Mouse (Mus musculus): ENCODE data around the gene Tle6. TPM values are rescaled to one million over a fixed set of nuclear protein-coding genes. Genes with fewer than 3 reads are reported as not detected.

Tle6 gene
- polyA plus RNA-seq, 1 experiment from 2014 or later = 21.0 TPM

GRCm38 (mm10) chr10:81570831-81571500, 29.9 kb downstream of the Tle6 start:
- Histone ChIP-seq H3K9ac (ENCODE audit: low read depth, low read length) (peak overlapping the region; percentile 64), H3K4me3 (ENCODE audit: low read length) (peak overlapping the region; percentile 59), H3K27me3 (replicated peaks; ENCODE audit: control insufficient read depth, insufficient read depth, low read length) (no peaks in the 10 kb centered on the region), H3K9me3 (ENCODE audit: control insufficient read depth, low read length) (no peaks in the 10 kb centered on the region), H3K4me2 (ENCODE audit: low read depth, low read length) (peak overlapping the region; percentile 84), H3K27ac (ENCODE audit: low read length) (peak overlapping the region; percentile 83), H3K4me1 (ENCODE audit: control insufficient read depth, insufficient read depth, low read length) (peaks cover 60% of the 10 kb centered on the region), H3K36me3 (ENCODE audit: control insufficient read depth, insufficient read depth, low read length) (peaks cover 6% of the 10 kb centered on the region; the same call in 1 of the 2 replicates)
- ATAC-seq = peak; percentile 51
- WGBS = under 1% methylated on average over 33 of the region's 34 CpGs

- Histone ChIP-seq H3K9me3 (ENCODE audit: control insufficient read depth, low read length) (no peaks in the 10 kb centered on the region), H3K4me2 (ENCODE audit: low read depth, low read length) (peak overlapping the region; percentile 84), H3K27ac (ENCODE audit: low read length) (peak overlapping the region; percentile 83), H3K36me3 (ENCODE audit: control insufficient read depth, insufficient read depth, low read length) (peaks cover 12% of the 10 kb centered on the region), H3K27me3 (replicated peaks; ENCODE audit: control insufficient read depth, insufficient read depth, low read length) (no peaks in the 10 kb centered on the region), H3K9ac (ENCODE audit: low read depth, low read length) (peak overlapping the region; percentile 64), H3K4me1 (ENCODE audit: control insufficient read depth, insufficient read depth, low read length) (peaks cover 57% of the 10 kb centered on the region), H3K4me3 (ENCODE audit: low read length) (peak overlapping the region; percentile 59)
- 5% methylated on average over 10 of the region's 11 CpGs for WGBS
- peak; percentile 4 for ATAC-seq
Observed at GRCm38 (mm10) chr10:81570238-81570800, 30.6 kb downstream of the Tle6 start.

GRCm38 (mm10) chr10:81569507-81570237, 31.2 kb downstream of the Tle6 start:
- no peak overlapping the region for H3K4me2 ChIP-seq (ENCODE audit: low read depth, low read length)
- peaks cover 61% of the 10 kb centered on the region for H3K4me1 ChIP-seq (ENCODE audit: control insufficient read depth, insufficient read depth, low read length)

GRCm38 (mm10) chr10:81568381-81569191, 32.3 kb downstream of the Tle6 start:
- Histone ChIP-seq H3K9me3 (ENCODE audit: control insufficient read depth, low read length) (no peaks in the 10 kb centered on the region), H3K4me3 (ENCODE audit: low read length) (no peak overlapping the region), H3K27me3 (replicated peaks; ENCODE audit: control insufficient read depth, insufficient read depth, low read length) (no peaks in the 10 kb centered on the region), H3K36me3 (ENCODE audit: control insufficient read depth, insufficient read depth, low read length) (peaks cover 18% of the 10 kb centered on the region), H3K4me1 (ENCODE audit: control insufficient read depth, insufficient read depth, low read length) (peaks cover 61% of the 10 kb centered on the region), H3K27ac (ENCODE audit: low read length) (peak overlapping the region; percentile 83), H3K9ac (ENCODE audit: low read depth, low read length) (peak overlapping the region; percentile 38), H3K4me2 (ENCODE audit: low read depth, low read length) (peak overlapping the region; percentile 40)
- 7% methylated on average over 16 of the region's 16 CpGs for WGBS
- peak; percentile 12 for ATAC-seq

More at GRCm38 (mm10) chr10:81569507-81570237, 31.2 kb downstream of the Tle6 start:
- no peaks in the 10 kb centered on the region for H3K27me3 ChIP-seq (replicated peaks; ENCODE audit: control insufficient read depth, insufficient read depth, low read length)
- WGBS = 65% methylated on average over 9 of the region's 9 CpGs
- H3K9ac ChIP-seq (ENCODE audit: low read depth, low read length) = peak overlapping the region; percentile 38; the same call in 1 of the 2 replicates
- no peaks in the 10 kb centered on the region for H3K9me3 ChIP-seq (ENCODE audit: control insufficient read depth, low read length)
- ATAC-seq = no peak
- H3K36me3 ChIP-seq (ENCODE audit: control insufficient read depth, insufficient read depth, low read length) = peaks cover 18% of the 10 kb centered on the region
- H3K4me3 ChIP-seq (ENCODE audit: low read length) = no peak overlapping the region
- H3K27ac ChIP-seq (ENCODE audit: low read length) = peak overlapping the region; percentile 83

- no peak overlapping the region for H3K4me2 ChIP-seq (ENCODE audit: low read depth, low read length)
Observed at GRCm38 (mm10) chr10:81565257-81566228, 35.3 kb downstream of the Tle6 start.

GRCm38 (mm10) chr10:81564734-81565133, 36.1 kb downstream of the Tle6 start:
- peaks cover 21% of the 10 kb centered on the region for H3K36me3 ChIP-seq (ENCODE audit: control insufficient read depth, insufficient read depth, low read length)
- 0 out of 2 replicates have a peak overlapping the region, but pooled peaks have one; percentile 55 for H3K4me2 ChIP-seq (ENCODE audit: low read depth, low read length)
- H3K27ac ChIP-seq (ENCODE audit: low read length) = peak overlapping the region; percentile 35; the same call in 1 of the 2 replicates
- 35% methylated on average over 10 of the region's 10 CpGs for WGBS
- H3K9ac ChIP-seq (ENCODE audit: low read depth, low read length) = peak overlapping the region; percentile 63; the same call in 1 of the 2 replicates
- no peak for ATAC-seq
- H3K4me3 ChIP-seq (ENCODE audit: low read length) = no peak overlapping the region
- no peaks in the 10 kb centered on the region for H3K27me3 ChIP-seq (replicated peaks; ENCODE audit: control insufficient read depth, insufficient read depth, low read length)
- peaks cover 62% of the 10 kb centered on the region for H3K4me1 ChIP-seq (ENCODE audit: control insufficient read depth, insufficient read depth, low read length)
- no peaks in the 10 kb centered on the region for H3K9me3 ChIP-seq (ENCODE audit: control insufficient read depth, low read length)

More at GRCm38 (mm10) chr10:81565257-81566228, 35.3 kb downstream of the Tle6 start:
- Histone ChIP-seq H3K36me3 (ENCODE audit: control insufficient read depth, insufficient read depth, low read length) (peaks cover 21% of the 10 kb centered on the region), H3K27ac (ENCODE audit: low read length) (peak overlapping the region; percentile 35; the same call in 1 of the 2 replicates), H3K27me3 (replicated peaks; ENCODE audit: control insufficient read depth, insufficient read depth, low read length) (no peaks in the 10 kb centered on the region), H3K9me3 (ENCODE audit: control insufficient read depth, low read length) (no peaks in the 10 kb centered on the region), H3K4me3 (ENCODE audit: low read length) (no peak overlapping the region), H3K4me1 (ENCODE audit: control insufficient read depth, insufficient read depth, low read length) (peaks cover 69% of the 10 kb centered on the region), H3K9ac (ENCODE audit: low read depth, low read length) (no peak overlapping the region)
- ATAC-seq = no peak
- 54% methylated on average over 20 of the region's 20 CpGs for WGBS

- WGBS = 8% methylated on average over 10 of the region's 10 CpGs
- peaks cover 57% of the 10 kb centered on the region for H3K4me1 ChIP-seq (ENCODE audit: control insufficient read depth, insufficient read depth, low read length)
- H3K4me2 ChIP-seq (ENCODE audit: low read depth, low read length) = peak overlapping the region; percentile 55
- peaks cover 21% of the 10 kb centered on the region for H3K36me3 ChIP-seq (ENCODE audit: control insufficient read depth, insufficient read depth, low read length)
- peak overlapping the region; percentile 42 for H3K4me3 ChIP-seq (ENCODE audit: low read length)
- peak overlapping the region; percentile 63 for H3K9ac ChIP-seq (ENCODE audit: low read depth, low read length)
- peak overlapping the region; percentile 50 for H3K27ac ChIP-seq (ENCODE audit: low read length)
- no peaks in the 10 kb centered on the region for H3K9me3 ChIP-seq (ENCODE audit: control insufficient read depth, low read length)
- no peaks in the 10 kb centered on the region for H3K27me3 ChIP-seq (replicated peaks; ENCODE audit: control insufficient read depth, insufficient read depth, low read length)
- peak; percentile 6; the same call in 1 of the 2 replicates for ATAC-seq
Observed at GRCm38 (mm10) chr10:81564216-81564615, 36.7 kb downstream of the Tle6 start.

GRCm38 (mm10) chr10:81563481-81563880, 37.4 kb downstream of the Tle6 start:
- Histone ChIP-seq H3K9me3 (ENCODE audit: control insufficient read depth, low read length) (no peaks in the 10 kb centered on the region), H3K36me3 (ENCODE audit: control insufficient read depth, insufficient read depth, low read length) (peaks cover 21% of the 10 kb centered on the region), H3K27ac (ENCODE audit: low read length) (peak overlapping the region; percentile 50), H3K27me3 (replicated peaks; ENCODE audit: control insufficient read depth, insufficient read depth, low read length) (no peaks in the 10 kb centered on the region), H3K9ac (ENCODE audit: low read depth, low read length) (peak overlapping the region; percentile 63), H3K4me1 (ENCODE audit: control insufficient read depth, insufficient read depth, low read length) (peaks cover 56% of the 10 kb centered on the region), H3K4me3 (ENCODE audit: low read length) (peak overlapping the region; percentile 26), H3K4me2 (ENCODE audit: low read depth, low read length) (peak overlapping the region; percentile 55)
- WGBS = 36% methylated on average over 6 of the region's 6 CpGs
- no peak for ATAC-seq
